Mouse (Mus musculus) bone marrow macrophage, adult 2 months (primary cell): Measurements from ENCODE around the gene Ctr9.

Experiments used
- CTCF ChIP-seq: IDR thresholded peaks from 2 replicates; pipeline ENCODE4 v1.5.1; 2012; ENCODE audit warnings: low read depth, mild to moderate bottlenecking, low read length, moderate library complexity
- POLR2A ChIP-seq: IDR thresholded peaks from 2 replicates; pipeline ENCODE4 v1.6.1; 2012; ENCODE audit warnings: mild to moderate bottlenecking, low read depth, low read length, borderline replicate concordance

GRCm38 (mm10) chr7:111055221-111055620 is 26.5 kb downstream of the Ctr9 start:
- no peak for TF ChIP-seq CTCF
- TF ChIP-seq POLR2A: no peak
